Comparison of ENCODE assay signal across 22 mouse cellular contexts in the genomic region with DNA sequence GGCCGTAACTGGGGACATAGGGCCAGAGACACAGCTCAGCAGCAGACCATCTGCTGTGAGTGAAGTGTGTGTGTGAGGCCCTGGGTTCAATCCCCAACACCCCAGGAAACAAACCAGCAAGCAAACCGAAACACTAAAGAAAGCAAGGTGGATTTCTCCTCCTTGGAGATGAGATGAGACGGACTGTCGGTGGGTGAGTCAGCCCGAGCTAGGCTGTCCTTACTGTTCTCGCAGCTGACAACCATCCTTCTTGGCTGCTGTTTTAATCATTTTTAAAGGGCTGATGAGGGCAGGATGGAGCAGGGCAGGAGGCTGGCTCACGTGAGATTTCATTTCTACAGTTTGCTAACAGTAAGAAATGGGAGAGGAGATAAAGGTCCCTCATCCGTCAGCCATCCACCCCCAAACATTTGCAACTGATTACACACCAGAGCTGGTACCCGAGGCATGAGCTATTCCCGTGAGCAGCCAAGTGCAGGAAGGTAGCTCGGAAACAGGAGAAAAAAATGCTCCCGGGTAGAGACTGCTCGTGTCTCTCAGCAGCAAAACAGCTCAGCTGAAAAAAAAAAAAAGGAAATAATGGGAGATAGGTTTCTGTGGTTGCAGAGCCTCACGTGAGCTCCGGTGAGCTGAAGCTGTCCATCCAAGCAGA. TPM values are rescaled to one million over a fixed set of nuclear protein-coding genes. Genes with fewer than 3 reads are reported as not detected.
A peak's percentile ranks its signal among the peaks of the same experiment; 100 is the strongest.
DNase-seq lines count a peak whose midpoint lies in the region; ATAC-seq and TF ChIP-seq lines count a peak whose summit lies in the region.
"Had no signal": no experiment of that assay in that cellular context is flagged by ENCODE, and none has a peak within 500 bp of the region (broad histone marks: within the 10 kb centered on the region; RNA-seq: fewer than 3 reads in every experiment).

No protein-coding gene starts in this region.

- H3K27me3 ChIP-seq in lung, postnatal 0 days (replicated peaks; ENCODE audit: insufficient read depth, low read length): no peaks in the 10 kb centered on the region
- H3K27me3 ChIP-seq: hindbrain, embryonic 15.5 days; stomach, embryonic 15.5 days had no signal

- H3K4me1 ChIP-seq in lung, postnatal 0 days (ENCODE audit: insufficient read depth, low read depth, low read length): no peaks in the 10 kb centered on the region
- H3K4me1 ChIP-seq: hindbrain, embryonic 15.5 days; midbrain, embryonic 12.5 days; stomach, embryonic 15.5 days had no signal

- H3K36me3 ChIP-seq in lung, postnatal 0 days (ENCODE audit: insufficient read depth, low read length): no peaks in the 10 kb centered on the region
- H3K36me3 ChIP-seq: hindbrain, embryonic 15.5 days; midbrain, embryonic 12.5 days; stomach, embryonic 15.5 days had no signal

- DNase-seq in frontal cortex, postnatal 36 days (ENCODE audit: low spot score in 2 of 2): peak; percentile 3 to 13
- no peak for DNase-seq in frontal cortex, postnatal 10 days (ENCODE audit: low spot score in 2 of 2)
- DNase-seq in right cerebral cortex, adult 18-20 months: peak; percentile 11
- DNase-seq in right cerebral cortex, postnatal 14 days: no peak
- peak; percentile 10 for DNase-seq in telencephalon, adult 2 months (ENCODE audit: low read depth, low spot score)
- no peak for DNase-seq in lung, postnatal 0 days (ENCODE audit: low spot score)
- DNase-seq in adrenal gland, postnatal 25 days: no peak
- DNase-seq: cerebellum, postnatal 14 days; gastrocnemius, postnatal 25 days; kidney, adult 11 months; kidney, postnatal 10 days; lung, adult 18-20 months; lung, postnatal 36 days; thymus, postnatal 14 days had no signal

- no peak for TF ChIP-seq EP300 in lung, postnatal 0 days (IDR thresholded peaks at IDR 0.05)

- TF ChIP-seq CTCF in lung, postnatal 0 days (IDR thresholded peaks at IDR 0.05): no peak

- no peak overlapping the region for H3K9ac ChIP-seq in lung, postnatal 0 days (replicated peaks; ENCODE audit: low read depth)
- H3K9ac ChIP-seq: hindbrain, embryonic 15.5 days; midbrain, embryonic 12.5 days; stomach, embryonic 15.5 days had no signal

- H3K4me3 ChIP-seq in lung, postnatal 0 days (ENCODE audit: low read depth, low read length): no peak overlapping the region
- H3K4me3 ChIP-seq: hindbrain, embryonic 15.5 days; midbrain, embryonic 12.5 days; stomach, embryonic 15.5 days had no signal

- ATAC-seq in common myeloid progenitor, adult 5-6 weeks (replicated peaks; ENCODE audit: low read depth, poor library complexity, severe bottlenecking): peak; percentile 22; the same call in 1 of the 2 replicates
- no peak for ATAC-seq in lung, postnatal 0 days

- 67% methylated on average over 15 of the region's 15 CpGs for WGBS in lung, postnatal 0 days

- no peak overlapping the region for H3K27ac ChIP-seq in lung, postnatal 0 days (ENCODE audit: low read length)
- H3K27ac ChIP-seq: hindbrain, embryonic 15.5 days; midbrain, embryonic 12.5 days; stomach, embryonic 15.5 days had no signal

- no peaks in the 10 kb centered on the region for H3K9me3 ChIP-seq in lung, postnatal 0 days (ENCODE audit: low read length)
- H3K9me3 ChIP-seq: hindbrain, embryonic 15.5 days; midbrain, embryonic 12.5 days; stomach, embryonic 15.5 days had no signal

- no peak overlapping the region for H3K4me2 ChIP-seq in lung, postnatal 0 days (replicated peaks; ENCODE audit: low read depth, low read length)
- H3K4me2 ChIP-seq: hindbrain, embryonic 15.5 days; midbrain, embryonic 12.5 days; stomach, embryonic 15.5 days had no signal

RNA-seq across cellular contexts. Expression of a gene that starts 27.3 kb away (rescaled TPM):
- not detected in 2 replicates for total RNA-seq in common myeloid progenitor, adult 5-6 weeks (2017)
- polyA plus RNA-seq in lung, postnatal 0 days (2015; fragmentation: Nextera tagmentation; extraction: Ambion mirVana): not detected in 2 replicates
- not detected in 2 replicates for total RNA-seq in adrenal gland, postnatal 25 days (2021)
- total RNA-seq: gastrocnemius, postnatal 25 days; heart, postnatal 25 days; neutrophil, adult 5-6 weeks had no signal
- polyA plus RNA-seq: embryonic facial prominence, embryonic 11.5 days; hindbrain, embryonic 15.5 days; midbrain, embryonic 12.5 days; spleen, adult 2 months had no signal

Comparison
In these comparisons a context has a peak if more than half of its experiments do, and no peak if none do; other contexts are left out.
1. DNase-seq: peak in frontal cortex, postnatal 36 days (2 of 2), right cerebral cortex, adult 18-20 months (single experiment) and telencephalon, adult 2 months (single experiment); none in frontal cortex, postnatal 10 days (0 of 2), right cerebral cortex, postnatal 14 days (single experiment), lung, postnatal 0 days (single experiment) and adrenal gland, postnatal 25 days (single experiment).